Mouse (Mus musculus) heart, postnatal 0 days (tissue): ENCODE results near the gene St6galnac1. TPM values are rescaled to one million over a fixed set of nuclear protein-coding genes. Genes with fewer than 3 reads are reported as not detected.
"Not testable (repeated sequence)": the region's sequence is repeated elsewhere in the genome, so short reads cannot be mapped to it uniquely, and the experiment has no call there.

Experiments used
- ATAC-seq: fragments of 200-750 bp; cut with Nextera tagmentation; 2 replicates; pipeline ENCODE4 v1.8.0; 2017; ENCODE audit warnings: low read depth, moderate number of reproducible peaks, moderate library complexity; ENCODE audit not compliant: insufficient read depth
- DNase-seq: peaks from one replicate; pipeline ENCODE4 v3.0.0-alpha.2; 2016; ENCODE audit warnings: low spot score
- H3K27ac ChIP-seq: fragments of 300-500 bp; sonication (generic); 2 replicates; pipeline ENCODE4 v1.5.1; 2014; ENCODE audit warnings: low read depth, mild to moderate bottlenecking
- H3K27me3 ChIP-seq: fragments of 300-500 bp; sonication (generic); 2 replicates; pipeline ENCODE4 v1.6.1; 2014; ENCODE audit warnings: low read length, mixed read lengths; ENCODE audit not compliant: control insufficient read depth, insufficient read depth
- H3K36me3 ChIP-seq: fragments of 300-500 bp; sonication (generic); replicated peaks from 2 replicates; pipeline ENCODE4 v1.6.1; 2014; ENCODE audit warnings: low read length, mixed read lengths; ENCODE audit not compliant: control insufficient read depth, insufficient read depth
- H3K4me1 ChIP-seq: fragments of 300-500 bp; sonication (generic); 2 replicates; pipeline ENCODE4 v1.6.1; 2014; ENCODE audit warnings: antibody characterized with exemption; ENCODE audit not compliant: control insufficient read depth, insufficient read depth
- H3K4me2 ChIP-seq: fragments of 300-500 bp; sonication (generic); 2 replicates; pipeline ENCODE4 v1.6.1; 2014; ENCODE audit warnings: low read depth, mild to moderate bottlenecking, low read length, moderate library complexity
- H3K4me3 ChIP-seq: fragments of 300-500 bp; sonication (generic); 2 replicates; pipeline ENCODE4 v1.5.1; 2014; ENCODE audit warnings: low read depth, low read length
- H3K9ac ChIP-seq: fragments of 300-500 bp; sonication (generic); replicated peaks from 2 replicates; pipeline ENCODE4 v1.6.1; 2014; ENCODE audit warnings: low read depth, low read length, mixed read lengths
- H3K9me3 ChIP-seq: fragments of 300-500 bp; sonication (generic); replicated peaks from 2 replicates; pipeline ENCODE4 v1.6.1; 2016; ENCODE audit warnings: low read length; ENCODE audit not compliant: control insufficient read depth
- CTCF ChIP-seq: IDR thresholded peaks from 2 replicates; pipeline ENCODE4 v1.5.1; 2016; ENCODE audit warnings: antibody characterized with exemption, control low read depth, low read depth
- EP300 ChIP-seq: IDR thresholded peaks from 2 replicates; pipeline ENCODE4 v1.6.1; 2016; ENCODE audit warnings: antibody characterized with exemption, low read depth
- WGBS: fragments of 180-500 bp; shearing (Covaris S2); extraction: QIAGEN DNeasy Blood & Tissue Kit; methylation state at CpG from one replicate; pipeline ENCODE4 v1.1.7; 2014; 5-methylcytosine and 5-hydroxymethylcytosine counted together
- polyA plus RNA-seq: library from polyadenylated mRNA; unstranded; fragments of >200 nt; fragmentation: Nextera tagmentation; extraction: Ambion mirVana; gene quantifications from 2 replicates; pipeline ENCODE4 v1.2.1, GENCODE M21; 2015
- total RNA-seq: library from RNA; depleted of rRNA; stranded (reverse); fragments of >200 nt; gene quantifications from 2 replicates; pipeline ENCODE4 v1.2.3, GENCODE M21; 2014; ENCODE audit warnings: low replicate concordance; rRNA removed

The St6galnac1 gene
- total RNA-seq (not detected in 2 replicates), polyA plus RNA-seq (not detected in 2 replicates)

DNA sequence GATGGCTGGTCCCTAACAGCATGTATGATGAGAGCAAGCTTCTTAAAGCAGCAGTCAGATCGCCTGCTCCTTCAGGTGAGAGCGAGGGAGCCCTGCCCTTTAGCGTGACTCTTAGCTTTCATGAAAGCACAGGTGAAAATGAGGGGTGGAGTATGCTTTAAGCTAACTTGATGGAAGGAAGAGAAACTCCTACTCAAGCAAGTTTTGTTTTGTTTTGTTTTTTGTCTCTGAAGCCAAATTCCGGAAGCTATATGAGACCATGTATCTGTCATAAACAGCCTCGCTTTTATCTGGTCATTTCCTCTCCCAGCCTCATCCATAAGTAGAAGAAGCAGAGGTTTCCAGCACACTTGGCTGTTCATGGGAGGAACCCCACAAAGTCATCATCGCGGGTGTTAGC, at the start of gene St6galnac1:
Gene St6galnac1, minus strand, starts transcription at position 101 of the 400 bp plus-strand sequence.
- no peaks in the 10 kb centered on the region for H3K9me3 ChIP-seq
- no peaks in the 10 kb centered on the region for H3K27me3 ChIP-seq
- no peak within 1 kb of the TSS for H3K9ac ChIP-seq
- no peak within 1 kb of the TSS for H3K4me3 ChIP-seq
- no peaks in the 10 kb centered on the region for H3K36me3 ChIP-seq
- 86% methylated on average over 7 of the region's 7 CpGs for WGBS
- H3K27ac ChIP-seq, result no peak within 1 kb of the TSS
- DNase-seq (no peak), ATAC-seq (no peak)
- H3K4me1 ChIP-seq, result no peaks in the 10 kb centered on the region
- H3K4me2 ChIP-seq, result no peak within 1 kb of the TSS
- TF ChIP-seq CTCF (no peak), EP300 (no peak)

- H3K36me3 ChIP-seq, H3K27ac ChIP-seq, H3K27me3 ChIP-seq, H3K4me3 ChIP-seq, ATAC-seq, H3K9me3 ChIP-seq, DNase-seq, H3K9ac ChIP-seq, H3K4me2 ChIP-seq: not testable (repeated sequence)
- peaks cover 33% of the 10 kb centered on the region for H3K4me1 ChIP-seq
- WGBS, result 96% methylated on average over 10 of the region's 10 CpGs
Observed at GRCm38 (mm10) chr11:116823885-116824284, 48.6 kb upstream of the St6galnac1 start.

- Histone ChIP-seq H3K27ac (no peak overlapping the region), H3K27me3 (no peaks in the 10 kb centered on the region), H3K9me3 (no peaks in the 10 kb centered on the region), H3K4me3 (no peak overlapping the region), H3K9ac (no peak overlapping the region), H3K36me3 (no peaks in the 10 kb centered on the region), H3K4me1 (peaks cover 30% of the 10 kb centered on the region), H3K4me2 (no peak overlapping the region)
- DNase-seq, result no peak
- 96% methylated on average over 2 of the region's 2 CpGs for WGBS
- ATAC-seq, result no peak
- TF ChIP-seq EP300, result no peak
- no peak for TF ChIP-seq CTCF
Observed at GRCm38 (mm10) chr11:116823255-116823654, 47.9 kb upstream of the St6galnac1 start.

DNA sequence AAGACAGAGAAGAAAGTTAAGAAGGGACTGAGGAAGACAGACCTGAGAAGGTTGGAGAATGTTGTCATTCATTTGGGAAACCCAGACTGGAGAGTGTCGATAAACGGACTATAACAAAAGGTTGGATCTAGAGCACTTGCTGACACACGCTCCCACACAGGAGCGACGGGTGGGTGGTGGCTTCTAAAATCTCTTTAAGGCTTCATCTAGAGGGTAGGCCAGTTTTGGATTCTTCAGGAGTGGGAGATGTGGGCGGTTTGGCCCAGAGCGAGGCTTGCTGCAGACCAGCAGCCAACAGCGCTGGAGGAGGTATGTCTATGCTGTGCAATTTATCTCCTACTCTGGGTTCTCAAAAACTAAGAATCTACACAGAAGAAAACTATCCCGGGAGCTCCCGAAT, 47.3 kb upstream of the St6galnac1 start:
- H3K9ac ChIP-seq, result no peak overlapping the region
- ATAC-seq (no peak), DNase-seq (no peak)
- peak overlapping the region; percentile 11; the same call in 1 of the 2 replicates for H3K4me2 ChIP-seq
- 76% methylated on average over 10 of the region's 10 CpGs for WGBS
- TF ChIP-seq EP300, result no peak
- no peak for TF ChIP-seq CTCF
- no peak overlapping the region for H3K4me3 ChIP-seq
- H3K36me3 ChIP-seq, result no peaks in the 10 kb centered on the region
- no peaks in the 10 kb centered on the region for H3K27me3 ChIP-seq
- H3K9me3 ChIP-seq, result no peaks in the 10 kb centered on the region
- H3K4me1 ChIP-seq, result peaks cover 27% of the 10 kb centered on the region
- H3K27ac ChIP-seq, result peak overlapping the region; percentile 81; the same call in 1 of the 2 replicates

DNA sequence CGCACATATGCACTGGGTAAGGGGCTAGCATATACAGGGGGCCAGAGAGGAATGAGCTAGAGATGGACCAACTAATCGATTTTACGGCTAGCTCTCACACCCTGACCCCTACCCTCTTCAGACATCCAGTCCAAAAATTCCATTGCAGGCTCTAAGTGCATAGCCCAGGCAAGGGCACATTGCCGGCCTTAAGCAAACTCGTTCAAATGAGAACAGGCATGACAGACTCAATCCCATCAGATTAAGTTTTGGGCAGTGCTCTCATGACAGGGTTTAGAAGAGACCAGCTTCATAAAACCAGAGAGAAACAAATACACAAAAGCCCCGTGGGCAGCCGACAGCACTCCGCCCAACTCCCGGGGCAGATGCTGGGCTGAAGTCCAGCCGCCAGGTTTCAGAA, 46.9 kb upstream of the St6galnac1 start:
- TF ChIP-seq CTCF (no peak), EP300 (no peak)
- DNase-seq (no peak), ATAC-seq (no peak)
- H3K4me3 ChIP-seq, result no peak overlapping the region
- 58% methylated on average over 10 of the region's 10 CpGs for WGBS
- peak overlapping the region; percentile 11 for H3K4me2 ChIP-seq
- no peaks in the 10 kb centered on the region for H3K27me3 ChIP-seq
- H3K36me3 ChIP-seq, result no peaks in the 10 kb centered on the region
- no peaks in the 10 kb centered on the region for H3K9me3 ChIP-seq
- H3K27ac ChIP-seq, result peak overlapping the region; percentile 81; the same call in 1 of the 2 replicates
- H3K9ac ChIP-seq, result no peak overlapping the region
- H3K4me1 ChIP-seq, result peaks cover 31% of the 10 kb centered on the region
